Comparison of ENCODE assay signal across 26 mouse cellular contexts in genomic region chrX:84747683-84748082, GRCm38 (mm10).
DNase-seq lines count a peak whose midpoint lies in the region; ATAC-seq and TF ChIP-seq lines count a peak whose summit lies in the region.
"Had no signal": no experiment of that assay in that cellular context is flagged by ENCODE, and none has a peak within 500 bp of the region (broad histone marks: within the 10 kb centered on the region; RNA-seq: fewer than 3 reads in every experiment).

No protein-coding gene starts in this region.

- H3K9ac ChIP-seq in hindbrain, embryonic 12.5 days: no peak overlapping the region
- H3K9ac ChIP-seq: heart, embryonic 13.5 days; hindbrain, embryonic 15.5 days; liver, embryonic 15.5 days; stomach, embryonic 15.5 days had no signal

- H3K4me1 ChIP-seq in hindbrain, embryonic 10.5 days (replicated peaks): peaks cover 6% of the 10 kb centered on the region; the same call in 1 of the 2 replicates
- H3K4me1 ChIP-seq in hindbrain, embryonic 12.5 days: 0 out of 2 replicates have a peak, but pooled peaks cover 2% of the 10 kb centered on the region
- H3K4me1 ChIP-seq: heart, embryonic 13.5 days; hindbrain, embryonic 15.5 days; limb, embryonic 10.5 days; liver, embryonic 15.5 days; stomach, embryonic 15.5 days had no signal

- ATAC-seq in hindbrain, embryonic 12.5 days (ENCODE audit: low FRiP score): no peak; the same call in 1 of the 2 replicates

- no peaks in the 10 kb centered on the region for H3K27me3 ChIP-seq in hindbrain, embryonic 10.5 days (ENCODE audit: insufficient read depth, poor library complexity, severe bottlenecking)
- H3K27me3 ChIP-seq in hindbrain, embryonic 12.5 days: no peaks in the 10 kb centered on the region
- H3K27me3 ChIP-seq: heart, embryonic 13.5 days; hindbrain, embryonic 15.5 days; liver, embryonic 15.5 days; stomach, embryonic 15.5 days had no signal

- H3K4me2 ChIP-seq in hindbrain, embryonic 12.5 days (replicated peaks): no peak overlapping the region
- H3K4me2 ChIP-seq: heart, embryonic 13.5 days; hindbrain, embryonic 15.5 days; liver, embryonic 15.5 days; midbrain, embryonic 11.5 days; stomach, embryonic 15.5 days had no signal

- no peak for TF ChIP-seq POLR2A in brain, embryonic 14.5 days (IDR thresholded peaks at IDR 0.05; ENCODE audit: borderline replicate concordance, extremely low read depth, insufficient read depth, insufficient read length, poor library complexity, severe bottlenecking)

- H3K4me3 ChIP-seq in hindbrain, embryonic 10.5 days: no peak overlapping the region
- H3K4me3 ChIP-seq in hindbrain, embryonic 12.5 days: no peak overlapping the region
- H3K4me3 ChIP-seq: heart, embryonic 13.5 days; hindbrain, embryonic 15.5 days; limb, embryonic 10.5 days; liver, embryonic 15.5 days; stomach, embryonic 15.5 days had no signal

- no peak overlapping the region for H3K27ac ChIP-seq in hindbrain, embryonic 10.5 days
- H3K27ac ChIP-seq in hindbrain, embryonic 12.5 days: no peak overlapping the region
- H3K27ac ChIP-seq: heart, embryonic 13.5 days; hindbrain, embryonic 15.5 days; limb, embryonic 10.5 days; liver, embryonic 15.5 days; stomach, embryonic 15.5 days had no signal

- 24% methylated on average over 4 of the region's 4 CpGs for WGBS in hindbrain, embryonic 10.5 days
- 26% methylated on average over 4 of the region's 4 CpGs for WGBS in hindbrain, embryonic 12.5 days

- TF ChIP-seq CTCF in brain, embryonic 14.5 days (IDR thresholded peaks at IDR 0.05; ENCODE audit: borderline replicate concordance, extremely low read depth, insufficient read depth, insufficient read length): no peak

- DNase-seq in hindbrain, embryonic 10.5 days (ENCODE audit: low spot score): peak; percentile 28
- peak; percentile 19 for DNase-seq in brain, embryonic 14.5 days (ENCODE audit: low read depth)
- DNase-seq in embryo, embryonic 11 days: peak; percentile 34
- DNase-seq in retina, postnatal 1 day: peak; percentile 42
- no peak for DNase-seq in layer of hippocampus, postnatal 25 days (ENCODE audit: extremely low spot score in 1 of 2, low spot score in 1 of 2)
- no peak for DNase-seq in spleen, postnatal 10 days (ENCODE audit: low spot score in 2 of 2)
- DNase-seq: adrenal gland, postnatal 36 days; cerebellum, adult 11-12 months; cerebellum, postnatal 10 days; gastrocnemius, postnatal 14 days; heart, adult 18-20 months; heart, postnatal 14 days; kidney, adult 2 months; kidney, postnatal 10 days; liver; lung, postnatal 4 days; right cerebral cortex, adult 18-20 months; right cerebral cortex, postnatal 4 days; thymus, postnatal 25 days had no signal

- H3K36me3 ChIP-seq in hindbrain, embryonic 10.5 days: no peaks in the 10 kb centered on the region
- no peaks in the 10 kb centered on the region for H3K36me3 ChIP-seq in hindbrain, embryonic 12.5 days
- H3K36me3 ChIP-seq: heart, embryonic 13.5 days; hindbrain, embryonic 15.5 days; limb, embryonic 10.5 days; liver, embryonic 15.5 days; stomach, embryonic 15.5 days had no signal

- no peaks in the 10 kb centered on the region for H3K9me3 ChIP-seq in hindbrain, embryonic 10.5 days
- H3K9me3 ChIP-seq in hindbrain, embryonic 12.5 days (replicated peaks): no peaks in the 10 kb centered on the region
- H3K9me3 ChIP-seq: heart, embryonic 13.5 days; hindbrain, embryonic 15.5 days; limb, embryonic 10.5 days; liver, embryonic 15.5 days; stomach, embryonic 15.5 days had no signal

Comparison
In these comparisons a context has a peak if more than half of its experiments do, and no peak if none do; other contexts are left out.
1. DNase-seq: peak in hindbrain, embryonic 10.5 days (single experiment), brain, embryonic 14.5 days (single experiment), embryo, embryonic 11 days (single experiment) and retina, postnatal 1 day (single experiment); none in layer of hippocampus, postnatal 25 days (0 of 2) and spleen, postnatal 10 days (0 of 2).